Mouse (Mus musculus): Measurements from ENCODE around the gene Arhgap15. TPM values are rescaled to one million over a fixed set of nuclear protein-coding genes. Genes with fewer than 3 reads are reported as not detected.

Arhgap15 gene
- polyA plus RNA-seq, 1 experiment from 2014 or later: 1.0 TPM

DNA sequence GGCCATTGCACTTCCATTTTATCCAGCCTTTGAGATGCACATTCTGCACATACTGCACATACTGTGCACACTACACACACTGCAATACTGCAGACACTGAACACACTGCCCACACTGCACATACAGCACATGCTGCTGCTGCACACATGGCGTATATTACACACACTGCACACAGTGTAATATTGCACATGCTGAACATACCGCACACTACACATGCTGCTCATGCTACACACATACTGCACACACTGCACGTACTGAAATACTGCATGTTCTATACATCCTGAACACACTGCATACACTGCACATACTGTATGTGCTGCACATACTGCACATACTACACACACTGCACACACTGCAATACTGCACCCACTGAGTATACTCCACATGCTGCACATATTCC lies 7.3 kb downstream of the Arhgap15 start:
- no peaks in the 10 kb centered on the region for H3K36me3 ChIP-seq (ENCODE audit: insufficient read depth, low read length)
- ATAC-seq (replicated peaks; ENCODE audit: low FRiP score, low read depth) (no peak), DNase-seq (ENCODE audit: low spot score) (no peak)
- H3K27me3 ChIP-seq (ENCODE audit: insufficient read depth, low read length): no peaks in the 10 kb centered on the region
- H3K4me3 ChIP-seq (replicated peaks; ENCODE audit: low read depth, low read length): no peak overlapping the region
- no peak overlapping the region for H3K27ac ChIP-seq
- H3K4me2 ChIP-seq (ENCODE audit: low read length): no peak overlapping the region
- 92% methylated on average over 3 of the region's 3 CpGs for WGBS
- no peak for TF ChIP-seq CTCF (IDR thresholded peaks at IDR 0.05; ENCODE audit: low read depth)
- H3K4me1 ChIP-seq (replicated peaks; ENCODE audit: insufficient read depth, low read length): no peaks in the 10 kb centered on the region
- no peaks in the 10 kb centered on the region for H3K9me3 ChIP-seq (replicated peaks; ENCODE audit: low read length)
- H3K9ac ChIP-seq (ENCODE audit: low read depth, low read length): no peak overlapping the region

DNA sequence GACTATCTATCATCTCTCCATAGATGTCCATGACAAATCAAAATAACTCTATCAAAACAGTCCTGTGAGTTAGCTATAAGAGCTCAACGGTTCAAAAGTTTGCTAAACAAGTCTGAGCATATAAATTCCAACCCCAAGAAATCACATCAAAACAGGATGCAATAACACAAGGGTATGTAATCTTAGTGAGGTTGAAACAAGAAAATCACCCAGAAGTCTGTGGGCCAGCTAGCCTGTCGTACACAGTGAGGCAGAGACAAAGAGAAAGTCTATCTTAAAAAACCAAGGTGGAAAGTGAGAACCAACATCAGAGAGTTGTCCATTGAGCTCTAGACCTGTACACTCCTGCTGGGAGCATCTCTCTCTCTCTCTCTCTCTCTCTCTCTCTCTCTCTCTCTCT lies 8.0 kb downstream of the Arhgap15 start:
- WGBS: 54% methylated on average over 2 of the region's 2 CpGs
- Histone ChIP-seq H3K27me3 (ENCODE audit: insufficient read depth, low read length) (no peaks in the 10 kb centered on the region), H3K27ac (no peak overlapping the region), H3K4me2 (ENCODE audit: low read length) (no peak overlapping the region), H3K9me3 (replicated peaks; ENCODE audit: low read length) (no peaks in the 10 kb centered on the region), H3K4me1 (replicated peaks; ENCODE audit: insufficient read depth, low read length) (no peaks in the 10 kb centered on the region), H3K4me3 (replicated peaks; ENCODE audit: low read depth, low read length) (no peak overlapping the region), H3K36me3 (ENCODE audit: insufficient read depth, low read length) (no peaks in the 10 kb centered on the region), H3K9ac (ENCODE audit: low read depth, low read length) (no peak overlapping the region)
- TF ChIP-seq CTCF (IDR thresholded peaks at IDR 0.05; ENCODE audit: low read depth): no peak
- ATAC-seq (replicated peaks; ENCODE audit: low FRiP score, low read depth) (no peak), DNase-seq (ENCODE audit: low spot score) (no peak)

GRCm38 (mm10) chr2:43761735-43762134 lies 13.1 kb downstream of the Arhgap15 start:
- no peak for ATAC-seq (replicated peaks; ENCODE audit: low FRiP score, low read depth)
- H3K4me1 ChIP-seq (replicated peaks; ENCODE audit: insufficient read depth, low read length): no peaks in the 10 kb centered on the region
- no peak overlapping the region for H3K4me2 ChIP-seq (ENCODE audit: low read length)
- DNase-seq (ENCODE audit: low spot score): no peak
- H3K4me3 ChIP-seq (replicated peaks; ENCODE audit: low read depth, low read length): no peak overlapping the region
- no peak overlapping the region for H3K9ac ChIP-seq (ENCODE audit: low read depth, low read length)
- no peak overlapping the region for H3K27ac ChIP-seq
- TF ChIP-seq CTCF (IDR thresholded peaks at IDR 0.05; ENCODE audit: low read depth): no peak
- H3K27me3 ChIP-seq (ENCODE audit: insufficient read depth, low read length): no peaks in the 10 kb centered on the region
- H3K36me3 ChIP-seq (ENCODE audit: insufficient read depth, low read length): no peaks in the 10 kb centered on the region
- H3K9me3 ChIP-seq (replicated peaks; ENCODE audit: low read length): no peaks in the 10 kb centered on the region
- WGBS: 81% methylated on average over 3 of the region's 3 CpGs

- ATAC-seq (replicated peaks; ENCODE audit: low FRiP score, low read depth) (no peak), DNase-seq (ENCODE audit: low spot score) (no peak)
- Histone ChIP-seq H3K36me3 (ENCODE audit: insufficient read depth, low read length) (no peaks in the 10 kb centered on the region), H3K4me1 (replicated peaks; ENCODE audit: insufficient read depth, low read length) (no peaks in the 10 kb centered on the region), H3K27ac (no peak overlapping the region), H3K9ac (ENCODE audit: low read depth, low read length) (no peak overlapping the region), H3K4me2 (ENCODE audit: low read length) (no peak overlapping the region), H3K4me3 (replicated peaks; ENCODE audit: low read depth, low read length) (no peak overlapping the region), H3K9me3 (replicated peaks; ENCODE audit: low read length) (no peaks in the 10 kb centered on the region), H3K27me3 (ENCODE audit: insufficient read depth, low read length) (no peaks in the 10 kb centered on the region)
- no peak for TF ChIP-seq CTCF (IDR thresholded peaks at IDR 0.05; ENCODE audit: low read depth)
- WGBS: 76% methylated on average over 5 of the region's 5 CpGs
Measured at GRCm38 (mm10) chr2:43763279-43763678, 14.7 kb downstream of the Arhgap15 start.

DNA sequence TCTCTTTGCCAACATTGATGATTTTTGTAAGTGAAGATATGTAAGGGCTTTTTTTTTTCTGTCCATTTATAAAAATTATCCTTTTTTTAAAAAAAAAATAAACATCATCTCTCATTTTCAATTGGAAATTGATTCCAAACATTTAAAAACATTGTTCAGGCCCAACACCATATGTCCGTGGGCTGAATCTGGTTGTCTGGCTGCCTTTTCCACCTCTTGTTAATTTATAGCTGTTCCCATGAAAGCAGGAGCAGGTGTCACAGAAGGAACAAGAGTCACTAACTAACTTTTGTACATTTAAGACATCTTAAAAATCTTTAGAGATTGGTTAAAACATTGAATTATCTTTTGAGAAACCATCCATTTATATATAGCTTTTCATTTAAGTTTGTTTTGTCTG lies 15.8 kb downstream of the Arhgap15 start:
- no peak for ATAC-seq (replicated peaks; ENCODE audit: low FRiP score, low read depth)
- H3K9me3 ChIP-seq (replicated peaks; ENCODE audit: low read length): no peaks in the 10 kb centered on the region
- H3K36me3 ChIP-seq (ENCODE audit: insufficient read depth, low read length): no peaks in the 10 kb centered on the region
- WGBS: 50% methylated on average over 1 of the region's 1 CpGs
- no peak for DNase-seq (ENCODE audit: low spot score)
- no peak overlapping the region for H3K9ac ChIP-seq (ENCODE audit: low read depth, low read length)
- no peak overlapping the region for H3K4me2 ChIP-seq (ENCODE audit: low read length)
- no peaks in the 10 kb centered on the region for H3K27me3 ChIP-seq (ENCODE audit: insufficient read depth, low read length)
- no peaks in the 10 kb centered on the region for H3K4me1 ChIP-seq (replicated peaks; ENCODE audit: insufficient read depth, low read length)
- no peak overlapping the region for H3K27ac ChIP-seq
- no peak for TF ChIP-seq CTCF (IDR thresholded peaks at IDR 0.05; ENCODE audit: low read depth)
- no peak overlapping the region for H3K4me3 ChIP-seq (replicated peaks; ENCODE audit: low read depth, low read length)

GRCm38 (mm10) chr2:43766200-43766599 lies 17.6 kb downstream of the Arhgap15 start:
- no peaks in the 10 kb centered on the region for H3K4me1 ChIP-seq (replicated peaks; ENCODE audit: insufficient read depth, low read length)
- DNase-seq (ENCODE audit: low spot score) (no peak), ATAC-seq (replicated peaks; ENCODE audit: low FRiP score, low read depth) (no peak)
- H3K4me2 ChIP-seq (ENCODE audit: low read length): no peak overlapping the region
- no peaks in the 10 kb centered on the region for H3K36me3 ChIP-seq (ENCODE audit: insufficient read depth, low read length)
- no peak overlapping the region for H3K9ac ChIP-seq (ENCODE audit: low read depth, low read length)
- no peak overlapping the region for H3K27ac ChIP-seq
- TF ChIP-seq CTCF (IDR thresholded peaks at IDR 0.05; ENCODE audit: low read depth): no peak
- H3K9me3 ChIP-seq (replicated peaks; ENCODE audit: low read length): no peaks in the 10 kb centered on the region
- 84% methylated on average over 3 of the region's 3 CpGs for WGBS
- no peak overlapping the region for H3K4me3 ChIP-seq (replicated peaks; ENCODE audit: low read depth, low read length)
- H3K27me3 ChIP-seq (ENCODE audit: insufficient read depth, low read length): no peaks in the 10 kb centered on the region

DNA sequence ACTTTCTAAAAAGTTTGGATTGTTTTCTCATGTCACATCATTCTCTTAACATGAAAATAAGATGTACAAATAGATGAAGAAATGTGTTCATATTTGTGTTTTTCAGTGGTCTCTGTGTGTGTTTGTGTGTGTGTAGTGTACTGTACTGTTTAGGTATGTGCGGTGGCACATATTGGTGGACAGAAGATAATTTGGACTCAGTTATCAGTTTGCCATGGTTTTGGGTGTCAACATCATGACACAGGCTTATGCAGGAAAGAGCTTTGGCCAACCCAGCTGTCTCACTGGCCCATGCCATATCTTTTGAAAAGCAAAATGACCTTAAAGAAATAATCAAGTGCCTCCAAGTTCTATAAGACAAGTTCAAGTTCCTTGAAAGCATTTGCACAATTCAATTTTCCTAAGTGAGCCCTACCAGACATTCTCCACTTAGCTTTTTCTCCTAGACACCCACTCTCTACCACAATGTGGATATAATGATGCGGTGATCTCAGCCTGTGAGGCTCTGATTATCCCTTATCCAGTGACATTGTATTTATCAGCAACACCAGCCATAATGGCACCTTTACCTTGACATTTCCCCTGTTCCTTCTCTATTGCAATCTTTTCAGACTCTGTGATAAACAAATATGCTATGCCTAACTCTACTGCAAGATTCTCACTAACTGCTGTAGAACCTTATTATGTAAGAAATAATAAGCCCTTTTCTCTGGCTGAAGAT lies 21.4 kb downstream of the Arhgap15 start:
- Histone ChIP-seq H3K9ac (ENCODE audit: low read depth, low read length) (no peak overlapping the region), H3K36me3 (ENCODE audit: insufficient read depth, low read length) (no peaks in the 10 kb centered on the region), H3K4me1 (replicated peaks; ENCODE audit: insufficient read depth, low read length) (no peaks in the 10 kb centered on the region), H3K4me2 (ENCODE audit: low read length) (no peak overlapping the region), H3K27ac (no peak overlapping the region), H3K27me3 (ENCODE audit: insufficient read depth, low read length) (no peaks in the 10 kb centered on the region), H3K4me3 (replicated peaks; ENCODE audit: low read depth, low read length) (no peak overlapping the region), H3K9me3 (replicated peaks; ENCODE audit: low read length) (no peaks in the 10 kb centered on the region)
- DNase-seq (ENCODE audit: low spot score): no peak
- TF ChIP-seq CTCF (IDR thresholded peaks at IDR 0.05; ENCODE audit: low read depth): no peak
- WGBS: 95% methylated on average over 2 of the region's 2 CpGs
- ATAC-seq (replicated peaks; ENCODE audit: low FRiP score, low read depth): no peak
